Mouse (Mus musculus) lung, postnatal 4 days (tissue): ENCODE results near the gene Pik3c2g.
A peak's percentile ranks its signal among the peaks of the same experiment; 100 is the strongest.
"Not testable (repeated sequence)": the region's sequence is repeated elsewhere in the genome, so short reads cannot be mapped to it uniquely, and the experiment has no call there.

Source experiments
- DNase-seq, 2 experiments: peaks; one replicate each; pipeline ENCODE4 v3.0.0; 2021

Pik3c2g gene

DNA sequence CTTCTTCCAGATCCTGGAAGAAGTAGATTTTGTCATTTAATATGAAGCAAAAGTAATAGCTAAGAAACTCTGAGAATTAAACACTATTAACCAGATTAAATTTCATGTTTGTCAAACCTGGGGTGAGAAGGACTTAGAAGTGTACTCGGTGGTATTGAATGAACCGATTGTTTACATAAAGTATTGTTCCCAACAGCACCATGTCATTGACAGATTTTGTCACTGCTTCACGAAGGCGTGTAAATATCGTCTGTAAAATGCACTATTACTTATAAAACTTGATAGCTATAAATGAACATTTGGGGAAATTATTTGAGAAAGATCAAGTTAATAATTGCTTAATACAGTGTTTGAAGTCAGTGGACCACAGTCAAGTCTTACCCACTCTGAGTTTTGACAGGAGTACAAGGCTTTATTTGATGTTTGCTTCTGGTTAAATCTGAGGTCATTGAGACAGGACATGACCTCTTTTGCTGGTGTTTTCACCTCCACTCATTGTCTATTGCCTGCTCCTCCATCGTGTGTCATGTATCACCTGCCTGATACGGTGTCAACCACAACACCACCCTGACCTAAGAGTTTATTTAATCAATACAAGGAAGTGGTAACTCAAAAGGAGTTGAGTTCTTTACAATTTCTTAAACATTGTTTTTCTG lies 260.0 kb downstream of the Pik3c2g start:
- no peak for DNase-seq

DNA sequence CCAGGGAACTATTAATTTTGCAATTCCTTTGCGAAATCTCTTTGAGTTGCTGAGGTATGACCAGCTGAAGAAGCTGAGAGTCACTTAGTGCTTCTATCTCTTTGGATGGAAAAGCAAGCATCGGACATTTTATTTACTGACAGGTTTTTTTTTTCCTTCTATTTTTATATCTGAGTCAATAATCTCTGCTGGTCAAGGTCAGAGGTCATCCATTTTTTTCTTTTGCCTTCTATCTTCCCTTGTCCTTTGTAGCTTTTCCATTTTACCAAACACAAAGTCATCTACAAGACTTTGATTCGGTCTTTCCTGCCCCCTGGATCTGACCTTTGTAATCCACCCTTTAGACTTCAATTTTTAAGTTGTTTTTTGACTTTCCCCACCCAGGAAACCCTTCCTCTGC lies 262.9 kb downstream of the Pik3c2g start:
- no peak for DNase-seq

DNA sequence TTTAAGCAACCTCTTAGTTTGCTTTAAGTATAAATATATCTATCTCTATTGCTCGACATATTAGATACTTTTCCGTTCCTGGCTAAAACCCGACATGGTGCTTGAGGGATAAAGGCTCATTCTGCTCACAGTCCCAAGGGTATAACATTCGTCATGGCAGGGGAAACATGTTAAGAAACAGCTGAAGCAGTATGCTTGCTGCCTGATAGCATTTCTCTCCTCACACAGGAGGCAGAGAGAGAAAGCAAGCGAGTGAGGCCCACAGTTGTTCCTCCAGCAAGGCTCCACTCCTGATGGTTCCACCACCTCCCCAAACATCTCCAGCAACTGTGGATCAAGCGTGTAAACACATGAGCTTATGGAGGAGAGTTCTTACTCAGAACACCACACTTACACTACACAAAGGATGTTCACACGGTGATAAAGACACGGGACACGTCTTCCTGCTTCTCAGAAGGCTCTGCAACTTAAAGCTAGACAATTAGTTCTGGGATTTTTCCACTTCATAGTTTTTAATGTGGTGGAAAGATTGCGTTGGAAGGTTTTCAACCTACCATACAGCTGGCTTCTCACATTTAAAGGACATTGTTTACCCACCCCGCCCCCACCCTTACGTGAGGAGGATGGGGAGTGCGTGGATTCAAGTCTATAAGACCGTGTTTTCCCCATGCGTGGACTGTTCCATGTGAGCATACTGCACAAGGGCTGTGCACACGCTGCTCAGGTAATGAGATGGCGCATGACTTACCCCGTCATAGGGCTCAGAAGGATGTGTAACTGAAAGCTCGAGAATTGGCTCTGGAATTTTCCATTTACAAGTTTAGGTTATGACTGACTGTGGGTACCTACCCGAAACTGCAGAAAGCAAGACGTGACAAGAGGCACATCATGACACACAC lies 264.9 kb downstream of the Pik3c2g start:
- DNase-seq, result no peak

DNA sequence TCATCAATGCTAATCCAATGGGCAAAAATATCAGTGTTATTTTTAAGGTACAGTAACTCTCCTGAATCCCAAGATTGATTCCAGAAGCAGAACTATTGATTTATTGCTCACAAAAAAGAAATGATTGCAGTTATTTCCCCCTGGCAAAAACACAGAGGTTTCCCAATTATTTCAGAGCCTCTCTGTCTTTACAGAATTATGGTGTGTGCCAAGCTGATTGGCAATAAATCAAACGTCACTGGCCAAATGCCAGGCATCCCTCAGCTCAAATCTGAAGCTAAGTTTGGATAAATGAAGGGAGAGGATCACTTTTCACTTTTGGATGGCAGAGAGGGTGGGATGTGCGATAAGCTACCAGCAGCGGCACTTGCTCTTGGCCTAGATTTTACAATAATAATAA lies 265.8 kb downstream of the Pik3c2g start:
- DNase-seq, result no peak

DNA sequence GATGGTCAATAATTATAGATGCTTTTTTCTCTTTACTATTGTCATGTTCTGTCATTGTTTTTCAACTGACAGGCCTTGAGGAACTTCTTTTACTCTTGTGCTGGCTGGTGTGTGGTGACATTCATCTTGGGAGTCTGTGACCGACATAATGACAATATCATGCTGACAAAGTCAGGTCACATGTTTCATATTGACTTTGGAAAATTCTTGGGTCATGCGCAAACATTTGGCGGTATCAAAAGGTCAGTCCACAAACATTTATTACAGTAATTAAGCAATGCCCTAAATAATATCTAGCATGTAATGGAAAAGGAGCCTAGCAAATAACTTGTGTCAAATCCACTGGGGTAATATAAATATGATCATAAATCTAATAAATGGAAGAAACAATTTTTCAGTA lies 273.1 kb downstream of the Pik3c2g start:
- no peak for DNase-seq

DNA sequence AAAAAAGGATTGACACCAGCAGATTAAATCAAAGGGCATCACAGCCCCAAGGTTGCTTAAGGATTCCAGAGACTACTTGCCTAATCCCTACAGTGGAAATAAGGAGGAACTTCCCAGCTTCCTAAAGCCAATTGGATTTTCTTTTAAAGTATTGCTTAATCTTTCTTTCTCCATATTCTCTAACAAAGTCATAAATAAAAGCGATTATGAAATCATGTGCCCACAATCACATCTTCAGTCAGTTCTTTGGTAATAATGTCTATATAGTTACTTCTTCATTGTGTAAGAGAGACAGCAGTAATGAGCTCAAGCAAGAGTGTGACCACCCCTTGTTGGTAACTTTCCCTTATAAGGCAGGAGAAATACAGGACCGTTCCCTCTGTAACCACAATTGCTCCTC lies 274.5 kb downstream of the Pik3c2g start:
- DNase-seq, result no peak

DNA sequence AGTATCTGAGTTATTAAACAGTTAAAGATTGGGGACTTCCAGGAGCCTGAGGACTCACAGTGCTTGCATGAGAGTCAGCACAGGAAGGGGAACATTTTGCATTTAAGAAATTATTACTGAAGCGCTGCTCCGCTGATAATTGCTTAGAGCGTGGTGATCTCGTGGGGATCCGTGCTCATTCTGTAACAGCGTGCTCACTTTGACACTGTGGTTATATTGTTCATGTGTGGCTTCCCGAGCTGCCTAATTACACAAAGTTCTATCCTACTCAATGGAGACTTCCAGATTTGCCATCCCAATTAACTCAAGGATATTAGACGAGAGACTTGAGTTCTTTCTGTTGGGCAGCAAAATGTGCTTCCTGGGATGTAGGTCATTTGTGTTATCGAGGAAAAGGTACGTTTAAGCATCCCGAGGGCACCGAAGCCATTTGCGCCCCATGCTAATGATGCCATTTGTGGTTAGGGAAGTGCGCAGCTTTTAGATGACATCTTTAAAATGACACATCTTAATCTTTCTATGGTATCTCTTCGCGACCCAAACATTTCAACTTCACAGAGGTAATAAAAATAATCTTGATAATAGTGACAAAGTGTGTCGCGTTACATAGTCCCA lies 278.1 kb downstream of the Pik3c2g start:
- DNase-seq, result no peak

DNA sequence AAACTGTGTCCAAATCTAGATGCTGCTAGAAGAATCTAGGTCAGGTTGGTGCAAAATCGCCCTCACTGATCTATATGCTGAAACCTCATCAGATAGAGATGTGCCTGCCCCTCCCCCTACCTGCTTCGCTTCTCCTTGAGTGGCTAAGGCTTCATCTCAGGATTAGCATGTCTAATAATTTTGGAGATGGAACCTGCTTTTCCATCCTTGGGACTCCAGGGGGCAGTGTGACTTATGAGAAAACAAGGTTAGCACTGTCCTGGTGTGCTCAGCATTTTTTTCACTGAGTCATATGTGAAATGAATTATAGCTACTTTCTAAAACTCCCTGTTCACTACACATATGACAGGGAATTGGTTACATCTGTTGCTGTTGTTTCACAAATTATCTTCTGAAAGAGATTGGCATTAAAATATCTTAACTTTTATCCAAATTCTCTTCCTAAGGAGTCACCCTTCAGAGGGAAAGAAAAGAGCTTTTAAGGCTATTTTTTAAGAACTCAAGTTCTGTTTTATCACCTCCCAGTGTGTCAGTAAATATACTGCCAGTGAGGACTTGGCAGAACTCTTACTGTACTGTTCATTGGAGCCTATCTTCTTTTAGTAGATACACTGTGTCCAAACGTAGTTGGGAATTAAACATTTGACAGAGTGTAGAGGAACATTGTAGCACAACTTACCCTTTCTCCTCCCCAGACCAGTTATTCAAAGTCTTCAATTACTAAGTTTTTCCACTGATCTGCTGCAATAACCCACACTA lies 287.6 kb downstream of the Pik3c2g start:
- DNase-seq, result peak in 1 of 2 experiments; percentile 15

DNA sequence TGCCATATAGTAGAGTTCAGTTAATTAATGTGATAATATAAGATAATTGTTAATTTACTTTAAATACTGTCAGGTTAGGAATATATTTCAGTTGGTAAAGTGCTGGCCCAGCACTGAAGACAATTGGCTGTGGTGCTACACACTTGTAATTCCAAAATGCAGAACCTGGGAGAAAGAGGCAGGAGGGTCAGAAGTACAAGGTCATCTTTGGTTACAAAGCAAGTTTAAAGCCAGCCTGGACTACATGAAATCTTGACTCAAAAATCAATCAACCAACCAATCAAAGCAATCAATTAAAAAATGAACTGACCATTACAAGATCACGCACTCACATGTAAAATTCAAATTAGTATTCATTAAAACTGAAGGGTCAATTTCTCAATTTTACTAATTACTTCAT lies 289.7 kb downstream of the Pik3c2g start:
- no peak for DNase-seq

DNA sequence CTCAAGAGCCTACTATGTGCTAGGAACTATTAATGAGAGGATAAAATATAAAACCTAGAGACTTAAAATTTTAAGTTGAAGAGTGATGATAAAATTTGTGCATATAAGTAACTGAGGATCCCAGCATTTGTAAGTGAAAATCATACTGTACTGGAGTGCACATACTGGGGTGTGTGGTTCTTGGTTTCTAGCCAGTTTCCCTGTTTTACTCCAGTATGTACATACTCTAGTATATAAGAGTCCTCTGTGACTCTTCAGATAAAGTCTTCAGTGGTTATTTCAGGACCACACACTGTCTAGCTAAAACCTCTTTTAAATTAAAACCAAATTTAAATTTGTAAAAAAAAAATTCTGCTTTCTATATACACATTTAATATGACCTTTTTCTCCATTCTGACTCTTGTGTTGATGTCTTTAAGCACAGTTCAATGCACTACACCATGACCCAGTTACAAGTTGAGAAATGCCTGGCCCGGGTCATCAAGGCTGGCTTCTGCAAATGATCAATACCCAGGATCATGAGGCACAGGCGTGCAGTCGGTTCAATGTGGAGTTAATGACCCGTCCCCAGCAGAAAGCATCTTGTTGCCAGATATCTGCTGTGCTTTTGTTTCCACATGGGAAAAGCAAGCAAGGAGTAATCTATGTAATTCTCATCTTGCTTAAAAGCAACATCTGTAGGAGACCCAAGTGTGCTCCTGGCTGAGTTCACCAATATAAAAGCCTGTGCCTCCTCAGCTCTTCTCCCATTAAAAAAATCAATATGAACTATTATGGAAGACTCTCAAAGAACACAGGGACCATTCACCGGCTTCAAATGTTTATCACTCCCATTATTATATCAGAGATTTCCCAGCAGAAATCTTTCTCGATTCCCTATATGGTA lies 290.7 kb downstream of the Pik3c2g start:
- DNase-seq, result no peak

DNA sequence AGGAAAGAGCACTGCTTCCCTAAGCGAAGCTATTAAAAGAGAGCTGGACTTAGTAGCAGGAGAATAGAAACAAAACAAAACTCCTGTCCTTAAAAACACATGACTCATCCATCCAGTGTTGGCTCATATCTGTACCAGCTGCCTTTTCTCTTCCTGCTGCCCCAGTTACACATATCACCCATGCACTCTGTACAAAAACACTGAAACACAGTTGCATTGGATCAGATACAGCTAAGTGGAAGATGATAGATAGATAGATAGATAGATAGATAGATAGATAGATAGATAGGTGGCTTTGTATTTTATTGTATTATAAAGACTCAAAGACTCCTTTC lies 291.3 kb downstream of the Pik3c2g start:
- no peak for DNase-seq

DNA sequence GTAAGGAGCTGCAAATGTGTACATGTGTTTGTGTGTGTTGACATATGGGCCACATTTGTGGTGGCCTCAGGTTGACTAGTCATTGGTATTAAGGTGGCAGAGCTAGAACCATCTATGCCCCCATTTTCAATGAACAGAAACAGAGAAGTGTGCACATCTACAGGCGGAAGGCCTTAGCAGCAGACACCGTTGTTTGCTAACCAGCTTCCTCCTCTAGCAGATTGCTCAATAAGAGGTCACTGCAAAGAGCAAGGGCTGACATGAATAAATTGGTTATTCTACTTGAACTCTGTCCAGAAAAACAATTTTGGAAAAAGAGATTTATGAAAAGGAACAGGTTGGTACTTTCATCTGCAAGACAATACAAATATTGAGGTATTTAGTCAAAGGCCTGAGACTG lies 295.1 kb downstream of the Pik3c2g start:
- no peak for DNase-seq

DNA sequence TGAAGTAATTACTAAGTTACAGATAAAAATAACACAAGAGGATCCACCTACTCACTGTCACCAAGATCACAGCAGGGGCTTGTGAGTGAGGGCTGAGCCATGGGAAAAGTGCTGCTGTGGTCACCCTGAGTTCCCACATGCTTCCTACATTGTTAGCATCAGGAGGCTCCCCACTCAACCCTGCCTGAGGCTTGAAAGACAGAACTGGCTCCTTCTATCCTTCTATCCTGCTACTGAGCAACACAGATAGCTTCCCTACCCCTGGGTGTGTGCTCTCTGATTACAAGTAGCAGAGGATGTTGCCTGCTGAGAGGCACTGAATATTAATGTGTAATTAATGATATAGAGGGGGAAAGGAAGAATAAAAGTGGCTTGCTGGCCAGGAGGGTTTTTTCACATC lies 300.2 kb downstream of the Pik3c2g start:
- DNase-seq, result no peak

DNA sequence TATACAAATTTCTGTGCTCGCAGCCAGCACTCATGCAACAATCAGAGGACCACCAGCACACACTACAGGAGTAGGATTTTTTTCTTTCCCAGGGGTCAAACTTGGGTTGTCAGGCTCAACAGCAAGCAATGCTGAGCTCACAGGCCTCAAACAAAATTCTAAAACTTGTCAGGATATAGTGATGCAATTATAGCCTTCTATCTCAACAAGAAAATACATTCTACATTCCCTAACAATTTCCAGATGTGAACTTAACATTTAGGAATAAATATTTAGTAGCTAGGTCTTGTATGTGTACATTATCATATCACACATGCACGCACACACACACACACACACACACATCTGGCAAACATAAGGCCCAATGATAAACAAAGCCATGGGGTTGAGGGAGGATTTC lies 308.6 kb downstream of the Pik3c2g start:
- no peak for DNase-seq

DNA sequence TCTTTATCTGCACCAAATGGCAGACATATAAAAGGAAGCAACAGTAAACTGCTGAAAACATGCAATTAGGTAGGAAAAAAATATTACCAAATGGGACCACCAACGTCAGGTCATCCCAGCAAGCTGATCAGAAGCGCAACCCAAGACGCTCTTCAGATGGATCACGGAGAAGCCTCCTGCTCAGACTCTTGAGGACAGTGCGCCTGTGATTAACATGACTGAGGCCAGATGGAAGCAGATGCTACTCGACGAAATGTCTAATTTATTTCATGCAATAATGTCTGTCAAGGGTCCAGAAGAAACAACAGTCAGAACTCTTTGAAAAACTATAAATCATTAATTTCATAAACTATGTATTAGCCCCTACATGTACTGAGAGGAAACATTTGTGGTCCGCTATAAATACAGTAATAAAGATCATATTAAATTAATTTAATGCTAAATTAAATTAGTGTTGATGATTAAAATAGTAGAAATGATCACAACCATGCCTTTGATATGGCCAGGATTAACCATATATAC lies 312.7 kb downstream of the Pik3c2g start:
- DNase-seq, result no peak

DNA sequence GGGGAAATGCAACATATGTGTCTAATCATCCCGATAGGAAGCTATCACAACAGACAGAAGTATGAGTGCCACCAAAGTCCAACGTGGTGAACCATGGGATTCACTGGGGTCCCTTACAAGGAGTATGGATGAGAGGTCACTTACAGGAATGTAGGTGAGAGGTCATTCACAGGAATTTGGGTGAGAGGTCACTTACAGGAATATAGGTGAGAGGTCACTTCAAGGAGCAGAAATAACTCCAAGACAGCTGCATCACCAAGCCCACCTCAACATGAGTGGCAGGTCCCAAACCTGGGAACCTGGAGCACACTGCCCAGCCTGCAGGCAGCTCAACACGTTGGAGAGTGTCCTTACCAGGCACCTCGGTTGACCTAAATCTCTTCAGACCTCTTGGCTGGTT lies 314.8 kb downstream of the Pik3c2g start:
- no peak for DNase-seq

DNA sequence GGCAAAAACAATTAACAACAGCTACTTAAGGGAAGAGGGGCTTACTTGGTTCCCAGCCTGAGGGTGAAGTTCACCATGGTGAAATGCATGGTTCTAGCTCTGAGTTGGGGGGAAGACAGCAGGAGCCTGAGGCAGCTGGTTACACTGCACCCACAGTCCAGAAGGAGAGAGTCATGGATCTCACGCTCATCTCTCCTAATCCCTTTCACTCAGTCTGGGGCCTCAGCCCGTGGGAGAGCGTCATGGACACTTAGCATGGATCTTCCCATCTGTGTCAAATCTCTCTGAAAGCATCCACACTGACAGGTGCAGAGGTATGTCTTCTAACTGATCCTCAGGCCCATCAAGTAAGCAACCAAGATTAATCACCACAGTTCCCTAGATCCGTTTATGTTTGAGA lies 320.1 kb downstream of the Pik3c2g start:
- DNase-seq, result no peak

DNA sequence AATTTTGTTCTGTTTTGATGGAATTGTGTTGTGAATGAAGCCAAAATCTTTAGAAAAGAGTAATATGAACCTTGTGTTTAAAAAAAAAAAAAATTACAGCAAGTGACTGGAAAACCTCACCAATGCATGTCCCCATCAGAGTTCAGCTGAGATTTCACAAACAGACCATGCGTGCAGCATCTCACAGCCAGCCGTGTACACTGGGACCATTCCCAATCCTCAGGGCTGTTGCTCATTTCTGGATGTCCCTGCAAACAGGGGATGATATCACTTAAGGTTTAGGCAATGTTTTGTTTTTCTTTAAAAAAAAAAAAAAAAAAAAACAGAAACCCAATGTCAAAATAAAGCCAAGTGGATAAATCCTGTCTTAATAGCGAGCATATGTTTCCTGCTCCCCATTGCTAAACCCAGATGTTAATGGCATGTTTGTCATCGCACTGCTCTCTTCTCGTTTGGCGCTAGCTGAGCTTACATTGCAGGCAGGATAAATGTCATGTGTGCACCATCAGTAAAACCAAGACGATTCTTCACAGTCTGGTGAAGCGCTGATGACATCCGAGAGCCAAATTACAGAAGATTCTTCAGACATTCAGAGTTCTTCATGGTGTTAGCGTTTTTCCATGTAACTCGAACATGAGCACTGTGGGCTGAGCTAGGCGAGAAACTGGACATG lies 322.1 kb downstream of the Pik3c2g start:
- DNase-seq, result peak in 1 of 2 experiments; percentile 37

DNA sequence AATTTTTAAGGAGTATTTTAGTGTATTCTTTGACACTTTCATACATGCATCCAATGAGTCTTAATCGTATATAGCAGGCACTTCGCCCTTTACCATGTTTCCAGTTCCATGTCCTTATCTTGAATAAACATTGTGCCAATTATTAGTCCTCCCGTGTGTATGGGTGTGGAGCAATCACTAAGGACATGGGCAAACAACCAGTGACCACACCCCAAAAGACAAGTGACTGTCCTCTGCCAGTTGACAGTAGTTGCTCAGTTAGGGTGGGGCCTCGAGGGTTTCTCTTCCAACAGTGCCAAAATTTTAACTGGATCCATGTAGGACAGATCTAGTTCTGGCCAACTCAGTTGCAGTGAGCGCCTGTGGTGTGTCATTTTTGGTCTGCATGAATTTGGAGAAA lies 341.7 kb downstream of the Pik3c2g start:
- DNase-seq, result no peak

DNA sequence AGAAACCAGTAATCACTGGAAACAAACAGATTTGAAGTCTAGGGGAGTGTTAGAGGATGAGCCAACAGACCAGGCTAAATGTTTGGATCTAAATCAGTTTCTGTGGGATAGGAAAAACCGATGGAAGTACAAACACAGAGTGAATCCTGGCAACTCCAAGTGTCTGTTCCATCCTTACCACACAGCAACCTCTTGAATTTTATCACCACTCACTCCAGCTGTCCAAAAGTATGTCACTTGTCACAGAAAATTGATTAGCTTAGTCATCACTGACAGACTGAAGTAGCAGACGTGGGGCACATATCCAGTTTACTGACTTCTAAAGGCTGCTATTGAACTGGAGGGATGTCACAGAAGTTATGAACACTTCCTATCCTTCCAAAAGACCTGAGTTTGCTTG lies 347.8 kb downstream of the Pik3c2g start:
- DNase-seq, result no peak

DNA sequence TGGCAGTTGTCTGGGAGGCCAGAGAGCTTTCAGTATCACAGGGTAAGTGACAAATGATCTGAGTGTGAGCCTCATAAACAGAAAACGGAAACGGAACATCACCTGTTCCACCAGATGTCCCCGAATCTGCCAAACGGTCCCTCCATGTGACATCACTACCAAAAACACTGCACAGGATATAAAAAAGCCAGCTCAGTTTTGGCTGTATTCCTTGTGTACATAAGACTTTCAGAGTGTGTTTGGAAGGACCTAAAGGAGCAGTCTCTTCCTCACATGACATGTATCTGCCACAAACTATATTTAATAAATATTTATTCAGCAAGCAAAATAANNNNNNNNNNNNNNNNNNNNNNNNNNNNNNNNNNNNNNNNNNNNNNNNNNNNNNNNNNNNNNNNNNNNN lies 350.6 kb downstream of the Pik3c2g start:
- DNase-seq, result not testable (repeated sequence)
